Mouse (Mus musculus) liver, adult 2 months (tissue): ENCODE results near the gene Actl6b. TPM values are rescaled to one million over a fixed set of nuclear protein-coding genes. Genes with fewer than 3 reads are reported as not detected.

Experiments used
- DNase-seq: peaks from one replicate; pipeline ENCODE4 v3.0.0-alpha.2; 2011; ENCODE audit warnings: low read depth, low spot score; ENCODE audit errors: extremely low read depth
- H3K27ac ChIP-seq: fragments of 200-500 bp; replicated peaks from 2 replicates; pipeline ENCODE4 v1.5.1; 2012; ENCODE audit warnings: low read depth, mild to moderate bottlenecking, control low read depth, inconsistent platforms, low read length; ENCODE audit not compliant: insufficient read depth
- H3K27me3 ChIP-seq: fragments of 200-500 bp; 2 replicates; pipeline ENCODE4 v1.6.1; 2012; ENCODE audit warnings: mild to moderate bottlenecking, moderate library complexity, low read length, inconsistent platforms; ENCODE audit not compliant: control insufficient read depth, insufficient read depth
- H3K36me3 ChIP-seq: fragments of 200-500 bp; 2 replicates; pipeline ENCODE4 v1.6.1; 2012; ENCODE audit warnings: low read length, inconsistent platforms; ENCODE audit not compliant: control insufficient read depth, insufficient read depth
- H3K4me1 ChIP-seq: fragments of 200-500 bp; 2 replicates; pipeline ENCODE4 v1.6.1; 2011; ENCODE audit warnings: low read length; ENCODE audit not compliant: control insufficient read depth, insufficient read depth
- H3K4me3 ChIP-seq: fragments of 200-500 bp; 2 replicates; pipeline ENCODE4 v1.5.1; 2011; ENCODE audit warnings: low read depth, mild to moderate bottlenecking, control low read depth, low read length, moderate library complexity; ENCODE audit not compliant: insufficient read depth
- H3K79me2 ChIP-seq: fragments of 200-500 bp; 2 replicates; pipeline ENCODE4 v1.6.1; 2012; ENCODE audit warnings: inconsistent platforms, mild to moderate bottlenecking, low read length, moderate library complexity; ENCODE audit not compliant: control insufficient read depth, insufficient read depth
- H3K9ac ChIP-seq: fragments of 200-500 bp; 2 replicates; pipeline ENCODE4 v1.6.1; 2012; ENCODE audit warnings: low read depth, mild to moderate bottlenecking, control low read depth, inconsistent platforms, low read length
- CTCF ChIP-seq: fragments of 200-500 bp; IDR thresholded peaks from 2 replicates; pipeline ENCODE4 v1.5.1; 2011; ENCODE audit warnings: low read depth, low read length, control low read depth
- POLR2A ChIP-seq: fragments of 200-500 bp; IDR thresholded peaks from 2 replicates; pipeline ENCODE4 v1.6.1; 2011; ENCODE audit warnings: low read length, control low read depth; ENCODE audit not compliant: insufficient read depth; ENCODE audit errors: extremely low read depth
- WGBS: fragments of 180-500 bp; shearing (Covaris S2); methylation state at CpG from one replicate; pipeline ENCODE4 v1.1.7; 2018; 5-methylcytosine and 5-hydroxymethylcytosine counted together
- polyA plus RNA-seq: library from polyadenylated mRNA; depleted of rRNA; stranded (reverse); fragments of >200 nt; gene quantifications from 2 replicates; pipeline ENCODE4 v1.2.3, GENCODE M21; 2012
- total RNA-seq: library from RNA; depleted of rRNA; stranded (reverse); fragments of >200 nt; gene quantifications from 2 replicates; pipeline ENCODE4 v1.2.3, GENCODE M21; 2014

Actl6b gene
- total and polyA plus RNA-seq, 2 experiments: not detected

DNA sequence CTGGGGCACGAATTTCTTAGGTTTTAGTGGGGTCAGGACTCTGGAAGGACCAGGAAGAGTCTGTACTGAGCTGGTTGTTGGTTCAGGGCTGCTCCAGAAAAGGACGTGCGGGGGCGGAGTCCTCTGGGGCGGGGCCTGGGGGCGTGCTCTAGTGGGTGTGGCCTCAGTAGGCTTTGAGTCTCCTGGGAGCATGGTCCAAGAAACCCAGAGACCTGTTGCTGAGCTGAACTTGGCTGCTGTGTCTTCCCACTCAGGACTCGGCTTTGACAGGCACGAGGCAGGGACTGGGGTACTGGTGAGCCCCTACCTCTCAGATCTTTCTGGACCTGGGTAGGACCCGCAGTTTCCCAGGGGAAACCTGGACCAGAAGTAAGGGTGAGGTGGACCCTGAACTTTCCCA lies 16.3 kb downstream of the Actl6b start, which contains the start of gene Tfr2:
Gene Tfr2, plus strand, starts transcription at position 176 of the 400 bp plus-strand sequence.
- Histone ChIP-seq H3K27me3 (no peaks in the 10 kb centered on the region), H3K27ac (peak within 1 kb of the TSS; percentile 94), H3K4me1 (peaks cover 9% of the 10 kb centered on the region), H3K36me3 (peaks cover 11% of the 10 kb centered on the region; the same call in 1 of the 2 replicates), H3K9ac (peak within 1 kb of the TSS; percentile 77), H3K79me2 (peaks cover 10% of the 10 kb centered on the region; the same call in 1 of the 2 replicates), H3K4me3 (peak within 1 kb of the TSS; percentile 63)
- TF ChIP-seq CTCF: no peak
- peak; percentile 94 for TF ChIP-seq POLR2A
- peak; percentile 90 for DNase-seq
- 3% methylated on average over 9 of the region's 9 CpGs for WGBS

DNA sequence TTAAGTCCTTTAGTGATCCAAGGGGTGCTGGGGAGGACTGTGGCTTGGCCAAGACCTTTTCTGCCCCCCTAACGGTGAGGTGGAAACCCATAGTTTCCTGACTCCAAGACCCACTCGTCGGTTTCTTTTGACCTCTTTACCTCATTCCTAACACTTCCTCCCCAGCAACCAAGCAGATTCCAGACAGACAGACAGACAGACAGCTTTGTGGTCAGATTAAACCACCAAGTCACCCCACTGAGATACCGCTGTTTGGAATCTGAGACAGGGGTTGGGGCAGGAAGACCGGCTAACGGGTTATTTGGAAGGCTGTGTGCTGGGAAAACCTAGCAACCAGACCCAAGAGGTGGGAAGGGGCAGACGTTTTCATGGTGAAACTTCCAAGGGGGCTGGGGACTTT lies 16.9 kb downstream of the Actl6b start:
- Histone ChIP-seq H3K27ac (peak overlapping the region; percentile 92), H3K4me1 (peaks cover 9% of the 10 kb centered on the region)

DNA sequence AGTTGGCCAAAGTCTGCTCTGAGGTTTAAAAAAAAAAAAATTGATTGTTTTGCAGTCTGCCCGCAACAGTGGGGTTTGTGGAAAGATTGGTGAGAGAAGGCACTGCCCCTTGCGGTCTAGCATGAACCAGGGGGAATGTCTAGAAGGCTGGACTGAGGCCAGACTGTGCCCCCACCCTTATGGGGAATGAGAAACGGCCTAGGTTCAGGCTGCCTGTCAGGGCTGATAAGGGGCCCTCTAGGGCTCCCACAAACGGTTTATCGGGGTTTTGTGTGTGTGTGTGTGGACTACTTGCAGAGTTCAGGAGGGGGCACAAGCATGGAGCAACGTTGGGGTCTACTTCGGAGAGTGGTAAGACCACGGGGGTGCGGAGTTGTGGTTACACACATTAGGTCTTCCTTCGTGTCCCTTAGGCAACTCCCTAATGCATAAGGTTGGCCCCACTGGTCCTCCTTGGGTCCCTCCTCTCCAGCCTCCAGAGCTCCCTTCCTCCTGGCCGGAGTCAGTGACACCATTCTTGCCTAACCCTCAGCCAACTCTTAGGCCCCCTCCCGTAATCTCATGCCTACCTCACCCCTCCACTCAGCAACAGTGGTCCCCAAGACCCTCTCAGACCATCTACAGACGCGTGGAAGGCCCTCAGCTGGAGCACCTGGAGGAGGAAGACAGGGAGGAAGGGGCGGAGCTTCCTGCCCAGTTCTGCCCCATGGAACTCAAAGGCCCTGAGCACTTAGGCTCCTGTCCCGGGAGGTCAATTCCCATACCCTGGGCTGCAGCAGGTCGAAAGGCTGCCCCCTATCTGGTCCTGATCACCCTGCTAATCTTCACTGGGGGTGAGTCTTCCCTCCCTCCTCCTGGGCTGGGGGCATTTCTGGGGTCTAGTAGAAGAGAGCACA lies 17.6 kb downstream of the Actl6b start:
- Histone ChIP-seq H3K27me3 (no peaks in the 10 kb centered on the region), H3K4me1 (peaks cover 9% of the 10 kb centered on the region), H3K79me2 (peaks cover 10% of the 10 kb centered on the region; the same call in 1 of the 2 replicates), H3K36me3 (peaks cover 16% of the 10 kb centered on the region; the same call in 1 of the 2 replicates), H3K9ac (peak overlapping the region; percentile 77), H3K27ac (peak overlapping the region; percentile 94), H3K4me3 (peak overlapping the region; percentile 63)
- DNase-seq: peak; percentile 82
- WGBS: 18% methylated on average over 17 of the region's 17 CpGs
- TF ChIP-seq POLR2A: no peak
- peak; percentile 40 for TF ChIP-seq CTCF

More for the DNA sequence above, 16.9 kb downstream of the Actl6b start:
- WGBS: 7% methylated on average over 7 of the region's 7 CpGs
- Histone ChIP-seq H3K27me3 (no peaks in the 10 kb centered on the region), H3K4me3 (peak overlapping the region; percentile 62), H3K9ac (peak overlapping the region; percentile 72), H3K79me2 (peaks cover 10% of the 10 kb centered on the region; the same call in 1 of the 2 replicates), H3K36me3 (peaks cover 16% of the 10 kb centered on the region; the same call in 1 of the 2 replicates)
- DNase-seq: no peak
- TF ChIP-seq CTCF: no peak
- no peak for TF ChIP-seq POLR2A

DNA sequence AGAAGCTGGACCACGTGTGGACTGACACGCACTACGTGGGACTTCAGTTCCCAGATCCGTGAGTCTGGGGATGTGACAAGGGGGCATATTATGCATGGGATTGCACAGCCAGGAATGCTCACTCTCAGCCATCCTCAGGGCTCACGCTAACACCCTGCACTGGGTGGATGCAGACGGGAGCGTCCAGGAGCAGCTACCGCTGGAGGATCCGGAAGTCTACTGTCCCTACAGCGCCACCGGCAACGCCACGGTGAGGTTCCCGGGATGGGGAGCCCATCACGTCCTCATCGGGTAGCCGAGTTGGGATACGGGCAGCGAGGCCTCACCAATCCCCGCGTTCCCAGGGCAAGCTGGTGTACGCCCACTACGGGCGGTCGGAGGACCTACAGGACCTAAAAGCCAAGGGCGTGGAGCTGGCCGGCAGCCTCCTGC lies 21.2 kb downstream of the Actl6b start:
- H3K79me2 ChIP-seq: peaks cover 10% of the 10 kb centered on the region; the same call in 1 of the 2 replicates
- WGBS: 63% methylated on average over 27 of the region's 27 CpGs
- H3K9ac ChIP-seq: no peak overlapping the region; the same call in 1 of the 2 replicates
- TF ChIP-seq POLR2A: no peak
- TF ChIP-seq CTCF: 0 out of 2 replicates have a peak, but pooled peaks have one; percentile 8
- H3K27me3 ChIP-seq: no peaks in the 10 kb centered on the region
- H3K27ac ChIP-seq: no peak overlapping the region
- H3K4me1 ChIP-seq: peaks cover 16% of the 10 kb centered on the region
- no peak for DNase-seq
- peaks cover 33% of the 10 kb centered on the region for H3K36me3 ChIP-seq
- H3K4me3 ChIP-seq: no peak overlapping the region

DNA sequence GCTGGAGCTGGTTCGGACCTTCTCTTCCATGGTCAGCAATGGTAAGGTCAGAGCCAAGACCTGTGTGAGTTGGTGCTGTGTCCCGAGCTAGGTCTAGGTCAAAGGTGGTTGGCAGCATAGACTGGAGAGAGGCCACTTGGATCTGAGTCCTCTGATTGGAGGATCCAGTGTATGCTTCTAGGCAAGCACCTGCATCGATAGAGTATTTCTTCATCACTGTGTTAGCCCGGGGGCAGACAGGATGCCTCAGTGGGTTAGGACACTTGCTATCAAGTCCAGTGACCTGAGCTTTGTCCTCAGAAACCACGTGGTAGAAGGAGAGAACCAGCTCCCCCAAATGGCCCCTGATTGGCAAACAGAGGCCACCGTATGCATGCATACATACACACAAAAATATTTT lies 26.9 kb downstream of the Actl6b start:
- Histone ChIP-seq H3K4me3 (no peak overlapping the region), H3K4me1 (peaks cover 10% of the 10 kb centered on the region), H3K27me3 (no peaks in the 10 kb centered on the region), H3K9ac (no peak overlapping the region), H3K36me3 (peaks cover 42% of the 10 kb centered on the region), H3K27ac (peak overlapping the region; percentile 75), H3K79me2 (no peaks in the 10 kb centered on the region)
- no peak for TF ChIP-seq CTCF
- TF ChIP-seq POLR2A: no peak
- 16% methylated on average over 6 of the region's 6 CpGs for WGBS
- DNase-seq: peak; percentile 100
